In genomic region chr16:31918248-31918724, GRCm38 (mm10) we compare ENCODE assay signal across 9 mouse cellular contexts. TPM values are rescaled to one million over a fixed set of nuclear protein-coding genes. Genes with fewer than 3 reads are reported as not detected.
DNase-seq lines count a peak whose midpoint lies in the region; ATAC-seq and TF ChIP-seq lines count a peak whose summit lies in the region.
"Had no signal": no experiment of that assay in that cellular context is flagged by ENCODE, and none has a peak within 500 bp of the region (broad histone marks: within the 10 kb centered on the region; RNA-seq: fewer than 3 reads in every experiment).

No protein-coding gene starts in this region.

- no peaks in the 10 kb centered on the region for H3K9me3 ChIP-seq in ES-E14 (ENCODE audit: control insufficient read depth, insufficient read depth, low read depth, low read length)
- H3K9me3 ChIP-seq in forebrain, embryonic 13.5 days (replicated peaks): no peaks in the 10 kb centered on the region
- H3K9me3 ChIP-seq in liver, embryonic 14.5 days (ENCODE audit: control insufficient read depth, low read length): no peaks in the 10 kb centered on the region
- H3K9me3 ChIP-seq in neural tube, embryonic 11.5 days (ENCODE audit: control insufficient read depth, low read length): no peaks in the 10 kb centered on the region
- no peaks in the 10 kb centered on the region for H3K9me3 ChIP-seq in stomach, postnatal 0 days (ENCODE audit: control insufficient read depth, low read length)

- intact Hi-C loops in heart, postnatal 10 days (cut with DNase I): loop anchor here (1.0 to 2.0 kb wide), 3 partner anchors 40 to 459 kb away; partner anchors contain the start of gene Meltf

- H3K4me2 ChIP-seq in forebrain, embryonic 13.5 days: peak overlapping the region; percentile 23; the same call in 1 of the 2 replicates
- peak overlapping the region; percentile 38 for H3K4me2 ChIP-seq in liver, embryonic 14.5 days (ENCODE audit: low read depth)
- H3K4me2 ChIP-seq in neural tube, embryonic 11.5 days (ENCODE audit: low read depth): 0 out of 2 replicates have a peak overlapping the region, but pooled peaks have one; percentile 3
- peak overlapping the region; percentile 48 for H3K4me2 ChIP-seq in stomach, postnatal 0 days (replicated peaks; ENCODE audit: low read depth)

- WGBS in forebrain, embryonic 13.5 days: 6% methylated on average over 14 of the region's 14 CpGs
- WGBS in liver, embryonic 14.5 days (ENCODE audit: insufficient replicate concordance): 2% methylated on average over 14 of the region's 14 CpGs
- 5% methylated on average over 14 of the region's 14 CpGs for WGBS in neural tube, embryonic 11.5 days
- WGBS in stomach, postnatal 0 days: 3% methylated on average over 14 of the region's 14 CpGs

- H3K27me3 ChIP-seq in forebrain, embryonic 13.5 days: no peaks in the 10 kb centered on the region
- no peaks in the 10 kb centered on the region for H3K27me3 ChIP-seq in liver, embryonic 14.5 days (ENCODE audit: control insufficient read depth, insufficient read depth, low read length)
- no peaks in the 10 kb centered on the region for H3K27me3 ChIP-seq in neural tube, embryonic 11.5 days (ENCODE audit: control insufficient read depth, insufficient read depth, low read length)
- H3K27me3 ChIP-seq in stomach, postnatal 0 days (ENCODE audit: control insufficient read depth, insufficient read depth, low read length): no peaks in the 10 kb centered on the region

- peak; percentile 87 for TF ChIP-seq CTCF in liver, embryonic 14.5 days (IDR thresholded peaks at IDR 0.05; ENCODE audit: low read depth)
- TF ChIP-seq CTCF in stomach, postnatal 0 days (IDR thresholded peaks at IDR 0.05; ENCODE audit: low read depth): peak; percentile 93

- no peaks in the 10 kb centered on the region for H3K36me3 ChIP-seq in ES-E14 (ENCODE audit: control insufficient read depth, insufficient read depth, low read length, poor library complexity, severe bottlenecking)
- H3K36me3 ChIP-seq in forebrain, embryonic 13.5 days (ENCODE audit: poor library complexity, severe bottlenecking): no peaks in the 10 kb centered on the region
- no peaks in the 10 kb centered on the region for H3K36me3 ChIP-seq in liver, embryonic 14.5 days (replicated peaks; ENCODE audit: control insufficient read depth, insufficient read depth, low read depth)
- H3K36me3 ChIP-seq in neural tube, embryonic 11.5 days (ENCODE audit: control insufficient read depth, insufficient read depth, low read length): no peaks in the 10 kb centered on the region
- no peaks in the 10 kb centered on the region for H3K36me3 ChIP-seq in stomach, postnatal 0 days (ENCODE audit: control insufficient read depth, insufficient read depth, low read length)

- in situ Hi-C loops in ES-E14 (cut with MboI; ENCODE audit: low sequenced_read_pairs in 2 of 2, unreplicated experiment in 2 of 2): no loop called here

- H3K4me3 ChIP-seq in ES-E14 (ENCODE audit: insufficient read depth in 1 of 2, low read depth in 1 of 2, low read length in 2 of 2, poor library complexity in 1 of 2, severe bottlenecking in 1 of 2): no peak overlapping the region
- H3K4me3 ChIP-seq in forebrain, embryonic 13.5 days: no peak overlapping the region
- peak overlapping the region in 1 of 2 experiments; percentile 17; a peak in 1 of 4 replicates for H3K4me3 ChIP-seq in liver, embryonic 14.5 days (ENCODE audit: insufficient read depth in 1 of 2, low read depth in 2 of 2, low read length in 2 of 2)
- no peak overlapping the region for H3K4me3 ChIP-seq in neural tube, embryonic 11.5 days (ENCODE audit: low read depth, low read length)
- H3K4me3 ChIP-seq in stomach, postnatal 0 days (ENCODE audit: low read depth, low read length): peak overlapping the region; percentile 18

- H3K9ac ChIP-seq in ES-E14 (ENCODE audit: insufficient read depth, low read depth, low read length, poor library complexity, severe bottlenecking): no peak overlapping the region
- H3K9ac ChIP-seq in forebrain, embryonic 13.5 days: no peak overlapping the region
- H3K9ac ChIP-seq in liver, embryonic 14.5 days (replicated peaks): no peak overlapping the region
- no peak overlapping the region for H3K9ac ChIP-seq in neural tube, embryonic 11.5 days (ENCODE audit: low read length)
- H3K9ac ChIP-seq in stomach, postnatal 0 days (ENCODE audit: low read length): peak overlapping the region; percentile 35; the same call in 1 of the 2 replicates

- ATAC-seq in cerebellum, adult (ENCODE audit: insufficient number of reproducible peaks, low FRiP score, low TSS enrichment): peak; percentile 78
- peak; percentile 72 for ATAC-seq in forebrain, embryonic 13.5 days
- no peak for ATAC-seq in liver, embryonic 14.5 days (ENCODE audit: insufficient read depth)
- ATAC-seq in neural tube, embryonic 11.5 days (ENCODE audit: insufficient read depth, low FRiP score, low TSS enrichment): no peak; the same call in 1 of the 2 replicates
- peak; percentile 45; the same call in 1 of the 2 replicates for ATAC-seq in stomach, postnatal 0 days (ENCODE audit: low FRiP score, low TSS enrichment)

- H3K27ac ChIP-seq in ES-E14 (ENCODE audit: insufficient read depth, low read depth, low read length, poor library complexity, severe bottlenecking): no peak overlapping the region
- no peak overlapping the region for H3K27ac ChIP-seq in forebrain, embryonic 13.5 days
- no peak overlapping the region for H3K27ac ChIP-seq in liver, embryonic 14.5 days
- H3K27ac ChIP-seq in neural tube, embryonic 11.5 days (ENCODE audit: low read depth, low read length): no peak overlapping the region
- H3K27ac ChIP-seq in stomach, postnatal 0 days (replicated peaks): no peak overlapping the region
- H3K27ac ChIP-seq: macrophage had no signal

- H3K4me1 ChIP-seq in ES-E14 (ENCODE audit: control insufficient read depth in 2 of 2, insufficient read depth in 2 of 2, low read length in 2 of 2, poor library complexity in 1 of 2): no peaks in the 10 kb centered on the region
- no peaks in the 10 kb centered on the region for H3K4me1 ChIP-seq in forebrain, embryonic 13.5 days
- peaks cover 0 to 2% of the 10 kb centered on the region in 2 experiments; a peak in 1 of 4 replicates for H3K4me1 ChIP-seq in liver, embryonic 14.5 days (replicated peaks; ENCODE audit: control insufficient read depth in 2 of 2, insufficient read depth in 2 of 2, low read length in 1 of 2)
- no peaks in the 10 kb centered on the region for H3K4me1 ChIP-seq in neural tube, embryonic 11.5 days (ENCODE audit: control insufficient read depth, insufficient read depth, low read length)
- no peaks in the 10 kb centered on the region for H3K4me1 ChIP-seq in stomach, postnatal 0 days (replicated peaks; ENCODE audit: control insufficient read depth, insufficient read depth)

- no peak for TF ChIP-seq EP300 in liver, embryonic 14.5 days (IDR thresholded peaks at IDR 0.05; ENCODE audit: low read depth)
- TF ChIP-seq EP300 in stomach, postnatal 0 days (optimal IDR thresholded peaks at IDR 0.05): no peak

- DNase-seq in ES-E14 (ENCODE audit: low read depth, low spot score): peak; percentile 72
- DNase-seq in heart, postnatal 10 days: peak; percentile 80 to 85
- DNase-seq in kidney, postnatal 36 days: peak; percentile 74 to 89
- peak; percentile 38 to 52 (median 40) for DNase-seq in liver, embryonic 14.5 days (ENCODE audit: low read depth in 3 of 3, low spot score in 3 of 3)
- DNase-seq in neural tube, embryonic 11.5 days (ENCODE audit: low spot score): peak; percentile 88
- peak; percentile 79 for DNase-seq in stomach, postnatal 0 days (ENCODE audit: low spot score)

TF ChIP-seq in ES-E14, 5 proteins besides CTCF, POLR2A, EP300 and RAD21:
- peak; percentile 63; the same call in 1 of the 2 replicates for TF ChIP-seq ZC3H11A (IDR thresholded peaks at IDR 0.05; ENCODE audit: borderline replicate concordance, low read depth, low read length)
- TF ChIP-seq HCFC1 (IDR thresholded peaks at IDR 0.05; ENCODE audit: borderline replicate concordance, insufficient read depth, low read length): no peak

RNA-seq across cellular contexts. Expression of gene Pigz, which starts 15.4 kb away (rescaled TPM):
- 0.42 and 0.71 TPM in 2 replicates for total RNA-seq in ES-E14 (2012; rRNA removed)
- polyA plus RNA-seq in forebrain, embryonic 13.5 days (2015; fragmentation: Nextera tagmentation; extraction: Ambion mirVana): 1.8 and 2.4 TPM in 2 replicates
- 1 to 10 TPM; 1.7 to 2.0 TPM for total RNA-seq in heart, postnatal 10 days (2021)
- 0.15 and 0.31 TPM in 2 replicates for polyA plus RNA-seq in liver, embryonic 14.5 days (2012; rRNA removed)
- polyA plus RNA-seq in liver, embryonic 14.5 days (2014; fragmentation: Nextera tagmentation; extraction: Ambion mirVana): 0.28 and 0.34 TPM in 2 replicates
- polyA plus RNA-seq in neural tube, embryonic 11.5 days (2014; fragmentation: Nextera tagmentation; extraction: Ambion mirVana): 1.2 and 1.4 TPM in 2 replicates
- 1.4 and 1.7 TPM in 2 replicates for polyA plus RNA-seq in stomach, postnatal 0 days (2015; fragmentation: Nextera tagmentation; extraction: Ambion mirVana)

RNA-seq across cellular contexts. Expression of gene 0610012G03Rik, which starts 30.0 kb away (rescaled TPM):
- total RNA-seq in ES-E14 (2012; rRNA removed): 27.5 and 27.8 TPM in 2 replicates
- polyA plus RNA-seq in forebrain, embryonic 13.5 days (2015; fragmentation: Nextera tagmentation; extraction: Ambion mirVana): 99.7 and 103 TPM in 2 replicates
- 10 to 100 TPM; 73.1 to 74.1 TPM for total RNA-seq in heart, postnatal 10 days (2021)
- 21.5 and 23.2 TPM in 2 replicates for polyA plus RNA-seq in liver, embryonic 14.5 days (2012; rRNA removed)
- 42.3 and 45.3 TPM in 2 replicates for polyA plus RNA-seq in liver, embryonic 14.5 days (2014; fragmentation: Nextera tagmentation; extraction: Ambion mirVana)
- polyA plus RNA-seq in neural tube, embryonic 11.5 days (2014; fragmentation: Nextera tagmentation; extraction: Ambion mirVana): 81.0 and 87.9 TPM in 2 replicates
- 109 and 112 TPM in 2 replicates for polyA plus RNA-seq in stomach, postnatal 0 days (2015; fragmentation: Nextera tagmentation; extraction: Ambion mirVana)

RNA-seq across cellular contexts. Expression of gene Ncbp2, which starts 30.0 kb away (rescaled TPM):
- total RNA-seq in ES-E14 (2012; rRNA removed): 82.0 and 84.4 TPM in 2 replicates
- polyA plus RNA-seq in forebrain, embryonic 13.5 days (2015; fragmentation: Nextera tagmentation; extraction: Ambion mirVana): 121 TPM in 2 replicates
- 10 to 100 TPM; 22.4 to 29.3 TPM for total RNA-seq in heart, postnatal 10 days (2021)
- polyA plus RNA-seq in liver, embryonic 14.5 days (2012; rRNA removed): 10.7 and 25.1 TPM in 2 replicates
- 29.0 and 31.5 TPM in 2 replicates for polyA plus RNA-seq in liver, embryonic 14.5 days (2014; fragmentation: Nextera tagmentation; extraction: Ambion mirVana)
- polyA plus RNA-seq in neural tube, embryonic 11.5 days (2014; fragmentation: Nextera tagmentation; extraction: Ambion mirVana): 139 and 145 TPM in 2 replicates
- polyA plus RNA-seq in stomach, postnatal 0 days (2015; fragmentation: Nextera tagmentation; extraction: Ambion mirVana): 50.9 and 52.3 TPM in 2 replicates

RNA-seq across cellular contexts. Expression of gene Meltf, which starts 39.7 kb away (rescaled TPM):
- total RNA-seq in ES-E14 (2012; rRNA removed): 0.40 and 0.58 TPM in 2 replicates
- 0.09 and 0.16 TPM in 2 replicates for polyA plus RNA-seq in forebrain, embryonic 13.5 days (2015; fragmentation: Nextera tagmentation; extraction: Ambion mirVana)
- total RNA-seq in heart, postnatal 10 days (2021): under 1 TPM in 1 of 2 experiments, not detected in 1; 0.05 TPM
- polyA plus RNA-seq in liver, embryonic 14.5 days (2012; rRNA removed): 0.03 and 0.05 TPM in 2 replicates
- 0.06 TPM in 1 of 2 replicates, not detected in the other for polyA plus RNA-seq in liver, embryonic 14.5 days (2014; fragmentation: Nextera tagmentation; extraction: Ambion mirVana)
- 0.15 TPM in 1 of 2 replicates, not detected in the other for polyA plus RNA-seq in neural tube, embryonic 11.5 days (2014; fragmentation: Nextera tagmentation; extraction: Ambion mirVana)
- 0.06 TPM in 1 of 2 replicates, not detected in the other for polyA plus RNA-seq in stomach, postnatal 0 days (2015; fragmentation: Nextera tagmentation; extraction: Ambion mirVana)
- polyA plus RNA-seq: macrophage had no signal

Comparison
In these comparisons a context has a peak if more than half of its experiments do, and no peak if none do; other contexts are left out.
1. ATAC-seq: peak in cerebellum, adult (single experiment), forebrain, embryonic 13.5 days (single experiment) and stomach, postnatal 0 days (single experiment); none in liver, embryonic 14.5 days (single experiment) and neural tube, embryonic 11.5 days (single experiment).
2. Peak in every context shown above with its lines, with median percentiles within 50 percentile points of each other: DNase-seq and H3K4me2 ChIP-seq.